Mouse (Mus musculus): ENCODE data around the gene Apool.

- TF ChIP-seq CTCF (IDR thresholded peaks at IDR 0.05; ENCODE audit: extremely low read depth, insufficient read depth, low read length): no peak
- TF ChIP-seq POLR2A (IDR thresholded peaks at IDR 0.05; ENCODE audit: extremely low read depth, insufficient read depth, low read length): no peak
Measured at GRCm38 (mm10) chrX:112311531-112311887, 375 bp downstream of the Apool start.
